Mouse (Mus musculus): ENCODE results near the gene Jpt1.
"Not testable (repeated sequence)": the region's sequence is repeated elsewhere in the genome, so short reads cannot be mapped to it uniquely, and the experiment has no call there.

Jpt1 gene

GRCm38 (mm10) chr11:115476630-115477029 lies 37.6 kb downstream of the Jpt1 start:
- intact Hi-C loops (cut with DNase I): not testable (repeated sequence)

- intact Hi-C loops (cut with DNase I): no loop called here
These were observed 38.4 kb downstream of the Jpt1 start for GRCm38 (mm10) chr11:115475758-115476237.

GRCm38 (mm10) chr11:115475025-115475757 lies 39.0 kb downstream of the Jpt1 start, which contains the start of gene Armc7:
TSS of gene Armc7 (plus strand) at chr11:115475667.
- intact Hi-C loops (cut with DNase I): no loop called here

DNA sequence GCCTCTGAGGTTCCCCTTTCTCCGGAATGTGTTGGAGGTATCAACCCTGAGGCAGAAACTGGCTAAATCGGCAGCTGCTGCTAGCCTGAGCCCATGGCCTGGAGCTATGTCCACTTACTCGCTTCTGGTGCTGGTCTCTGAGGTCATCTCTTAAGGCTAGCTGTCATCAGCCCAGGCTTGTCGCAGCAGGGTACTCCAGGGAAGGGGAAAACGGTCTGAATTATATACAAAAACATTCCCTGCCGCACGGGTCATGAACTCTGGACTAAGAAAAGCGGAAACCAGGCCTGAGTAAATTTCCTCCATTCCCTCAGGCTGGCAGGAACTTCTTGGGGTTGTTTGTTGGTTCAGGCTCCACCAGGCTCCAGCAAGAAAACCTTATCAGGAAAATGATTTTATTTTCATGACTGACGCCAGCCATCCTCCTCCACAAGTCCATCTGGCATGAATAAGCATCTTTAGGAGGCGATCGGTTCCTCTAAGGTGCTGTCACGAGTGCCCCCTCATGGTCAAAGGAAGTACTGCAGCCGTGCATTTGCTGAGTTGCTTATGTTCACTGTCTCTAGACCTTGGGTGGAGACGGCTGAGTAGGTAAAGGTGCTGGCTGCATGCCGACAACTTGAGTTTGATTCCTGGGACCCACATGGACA lies 40.4 kb downstream of the Jpt1 start:
- intact Hi-C loops (cut with DNase I): loop anchor here (1.0 to 2.0 kb wide), 2 partner anchors 45 to 116 kb away; no protein-coding TSS in a partner anchor

DNA sequence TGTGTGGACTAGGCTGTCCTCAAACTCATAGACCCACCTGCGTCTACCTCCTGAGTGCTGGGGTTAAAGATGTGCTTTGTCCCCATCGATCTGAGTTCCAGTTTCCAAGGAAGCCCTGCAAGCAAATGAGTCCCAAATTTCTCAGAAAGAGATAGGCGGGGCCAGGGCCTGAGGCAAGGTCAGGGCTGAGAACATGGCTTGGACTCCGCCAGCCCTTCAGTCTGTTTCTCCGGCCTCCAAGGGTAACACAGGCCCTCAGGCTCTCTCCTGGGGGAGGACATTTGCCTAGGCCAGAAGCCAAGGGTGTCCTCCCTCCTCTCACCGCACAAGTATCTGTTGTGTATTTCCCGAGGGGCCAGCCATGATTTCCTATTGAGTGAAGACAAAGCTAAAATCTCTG lies 42.0 kb downstream of the Jpt1 start:
- intact Hi-C loops (cut with DNase I): loop anchor here (2.0 kb wide), 1 partner anchor 43 kb away; no protein-coding TSS in a partner anchor

- intact Hi-C loops (cut with DNase I): no loop called here
These were observed 47.0 kb downstream of the Jpt1 start for GRCm38 (mm10) chr11:115467217-115467618.

DNA sequence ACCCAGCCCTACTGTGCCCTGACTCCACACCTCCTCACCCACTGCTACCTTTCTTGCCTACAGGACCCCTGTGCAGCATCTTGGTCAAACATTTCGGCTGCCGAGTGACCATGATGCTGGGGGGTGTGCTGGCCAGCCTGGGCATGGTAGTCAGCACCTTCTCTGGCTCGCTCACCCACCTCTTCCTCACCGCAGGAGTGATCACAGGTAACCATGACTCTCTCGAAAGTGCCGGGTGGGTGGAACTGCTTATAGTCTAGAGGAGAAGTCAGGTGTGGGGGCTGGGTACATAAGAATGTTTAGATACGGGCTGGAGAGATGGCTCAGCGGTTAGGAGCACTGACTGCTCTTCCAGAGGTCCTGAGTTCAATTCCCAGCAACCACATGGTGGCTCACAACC lies 49.3 kb downstream of the Jpt1 start:
- intact Hi-C loops (cut with DNase I): no loop called here

- intact Hi-C loops (cut with DNase I): no loop called here
These were observed 50.8 kb downstream of the Jpt1 start for GRCm38 (mm10) chr11:115463397-115463796.

GRCm38 (mm10) chr11:115462243-115462891 lies 51.8 kb downstream of the Jpt1 start, which contains the start of gene Slc16a5:
TSS of gene Slc16a5 (plus strand) at chr11:115462474.
- intact Hi-C loops (cut with DNase I): no loop called here

DNA sequence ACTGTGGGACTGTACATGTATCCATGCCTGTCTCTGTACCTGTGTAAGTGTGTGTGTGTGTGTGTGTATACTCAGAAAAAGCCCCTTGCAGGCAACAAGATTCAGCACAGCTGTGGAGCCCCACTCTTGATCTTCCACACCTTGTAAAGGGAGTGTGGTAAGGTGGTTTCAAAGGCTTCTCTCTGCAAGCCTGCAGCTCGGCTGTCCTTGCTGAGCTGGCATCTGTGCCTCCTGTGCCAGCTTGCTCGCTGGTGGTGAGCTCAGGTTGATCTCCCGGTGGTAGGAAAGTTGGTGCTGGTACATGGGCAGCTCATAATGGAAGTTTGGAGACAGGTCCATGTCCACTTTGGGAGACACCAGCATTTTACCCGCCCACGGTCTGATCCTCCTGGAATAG lies 52.3 kb downstream of the Jpt1 start:
- intact Hi-C loops (cut with DNase I): no loop called here

DNA sequence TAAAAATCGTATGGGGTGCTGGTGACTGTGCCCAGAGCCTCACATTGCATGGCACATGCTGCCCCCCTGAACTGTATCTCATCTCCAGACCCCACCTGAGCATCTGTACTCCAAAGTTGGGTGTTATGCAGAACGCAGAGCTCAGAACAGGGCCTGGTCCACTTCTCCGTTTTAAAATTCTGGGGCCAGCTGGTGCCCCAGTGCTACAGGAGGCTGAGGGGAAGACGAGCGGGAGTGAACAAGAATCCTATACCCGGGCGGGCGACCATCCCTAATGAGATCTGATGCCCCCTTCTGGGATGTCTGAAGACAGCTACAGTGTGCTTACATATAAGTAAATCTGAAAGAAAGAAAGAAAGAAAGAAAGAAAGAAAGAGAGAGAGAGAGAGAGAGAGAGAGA lies 53.2 kb downstream of the Jpt1 start:
- intact Hi-C loops (cut with DNase I): no loop called here

DNA sequence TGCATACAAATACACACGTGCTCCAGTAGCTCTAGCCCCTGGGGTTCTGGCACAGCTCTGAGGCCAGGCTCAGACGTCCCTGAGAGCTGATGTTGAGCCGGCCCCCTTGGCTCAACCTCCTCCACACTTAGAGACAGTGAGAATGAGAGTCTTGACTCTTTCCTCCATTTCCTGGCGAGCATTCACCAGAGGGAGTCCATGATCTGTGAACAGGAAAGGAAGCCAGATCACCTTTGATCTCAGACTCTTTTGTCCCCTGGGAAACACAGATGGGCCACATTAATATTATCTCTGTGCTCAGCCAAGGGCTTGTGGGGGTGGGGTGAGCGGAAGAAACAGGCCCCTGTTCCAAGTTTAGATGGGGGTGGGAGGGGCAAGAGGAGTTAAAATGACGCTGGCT lies 56.8 kb downstream of the Jpt1 start:
- intact Hi-C loops (cut with DNase I): no loop called here

DNA sequence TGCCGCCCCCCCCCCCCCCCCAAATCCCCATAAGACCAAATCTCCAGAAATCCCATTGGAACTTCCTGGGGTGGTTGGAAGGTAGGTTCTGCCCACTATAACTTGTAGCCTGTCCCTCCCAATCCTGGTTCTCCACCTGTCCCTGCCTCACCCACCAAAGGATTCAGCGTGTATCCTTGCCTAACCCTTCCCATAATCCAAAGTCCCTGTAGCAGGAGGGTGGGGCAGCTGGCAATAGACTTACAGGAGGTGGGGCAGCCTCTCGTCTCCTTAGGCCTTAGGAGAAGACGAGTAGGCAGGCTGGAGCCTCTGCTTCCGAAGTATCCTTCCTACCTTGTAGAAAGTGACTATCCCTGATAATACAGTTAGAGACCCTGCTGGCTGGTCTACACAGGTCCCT lies 58.0 kb downstream of the Jpt1 start:
- intact Hi-C loops (cut with DNase I): no loop called here

DNA sequence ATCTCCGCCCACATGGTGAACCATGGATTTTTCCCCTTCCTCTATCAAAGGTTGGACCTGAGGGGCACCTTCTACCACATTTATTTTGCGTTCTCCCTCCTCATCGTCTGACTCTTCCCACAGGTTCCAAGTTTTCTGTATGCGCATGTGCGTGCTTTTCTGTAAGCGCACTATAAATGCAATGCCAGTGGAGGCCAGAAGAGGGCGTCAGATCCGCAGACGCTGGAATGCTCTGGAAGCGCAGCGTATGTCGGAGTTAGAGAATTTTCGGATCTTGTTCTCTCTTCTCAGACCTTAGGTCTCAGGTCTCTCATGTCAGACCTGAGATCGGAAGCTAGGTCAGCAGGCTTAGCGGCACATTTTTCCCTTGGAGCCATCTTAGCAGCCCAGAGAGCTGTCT lies 58.6 kb downstream of the Jpt1 start:
- intact Hi-C loops (cut with DNase I): no loop called here

DNA sequence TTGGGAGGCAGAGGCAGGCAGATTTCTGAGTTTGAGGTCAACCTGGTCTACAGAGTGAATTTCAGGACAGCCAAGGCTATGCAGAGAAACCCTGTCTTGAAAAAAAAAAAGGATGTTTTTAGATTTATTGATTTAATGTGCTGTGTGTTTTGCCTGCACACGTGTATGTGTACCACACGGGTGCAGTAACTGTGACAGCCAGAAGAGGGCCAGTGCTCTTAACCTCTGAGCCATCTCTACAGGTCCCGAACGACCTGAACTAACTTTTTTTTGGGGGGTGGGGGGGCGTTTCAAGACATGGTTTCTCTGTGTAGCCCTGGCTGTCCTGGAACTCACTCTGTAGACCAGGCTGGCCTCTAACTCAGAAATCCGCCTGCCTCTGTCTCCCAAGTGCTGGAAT lies 59.4 kb downstream of the Jpt1 start:
- intact Hi-C loops (cut with DNase I): not testable (repeated sequence)

DNA sequence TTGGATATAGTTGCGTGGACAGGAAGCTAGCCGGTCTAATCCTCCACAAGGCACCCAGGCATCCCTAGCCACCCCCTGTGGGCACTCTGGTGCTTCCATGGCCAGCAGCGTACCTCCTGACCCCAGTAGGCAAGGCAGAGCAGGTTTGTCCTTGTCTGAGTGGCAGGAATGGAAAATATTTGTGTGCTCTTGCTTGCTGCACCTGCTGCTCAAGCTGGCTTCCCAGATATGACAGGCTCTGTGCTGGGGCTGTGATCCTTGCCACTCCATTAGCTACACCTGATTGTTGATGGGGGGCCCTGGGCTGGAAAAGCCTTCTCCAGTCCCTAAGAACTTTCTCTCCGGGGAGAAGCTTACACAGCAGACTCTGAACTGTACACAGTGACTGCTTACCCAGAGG lies 60.9 kb downstream of the Jpt1 start:
- intact Hi-C loops (cut with DNase I): no loop called here

- intact Hi-C loops (cut with DNase I): no loop called here
These were observed 61.8 kb downstream of the Jpt1 start for GRCm38 (mm10) chr11:115452281-115452860.

- intact Hi-C loops (cut with DNase I): no loop called here
These were observed 62.4 kb downstream of the Jpt1 start for GRCm38 (mm10) chr11:115451781-115452241.

- intact Hi-C loops (cut with DNase I): no loop called here
These were observed 64.0 kb downstream of the Jpt1 start for GRCm38 (mm10) chr11:115450176-115450575.

- intact Hi-C loops (cut with DNase I): no loop called here
These were observed 65.2 kb downstream of the Jpt1 start for GRCm38 (mm10) chr11:115448998-115449397.

- intact Hi-C loops (cut with DNase I): no loop called here
These were observed 66.1 kb downstream of the Jpt1 start for GRCm38 (mm10) chr11:115448075-115448474.
